Comparison of ENCODE assay signal across 11 mouse cellular contexts in genomic region chr7:64349147-64349861, GRCm38 (mm10). TPM values are rescaled to one million over a fixed set of nuclear protein-coding genes. Genes with fewer than 3 reads are reported as not detected.
DNase-seq lines count a peak whose midpoint lies in the region; ATAC-seq and TF ChIP-seq lines count a peak whose summit lies in the region.
"Had no signal": no experiment of that assay in that cellular context is flagged by ENCODE, and none has a peak within 500 bp of the region (broad histone marks: within the 10 kb centered on the region; RNA-seq: fewer than 3 reads in every experiment).

No protein-coding gene starts in this region.

- H3K27ac ChIP-seq in kidney, adult 2 months (ENCODE audit: insufficient read depth, low read depth, low read length) = peak overlapping the region; percentile 66
- H3K27ac ChIP-seq in olfactory bulb, adult 2 months (ENCODE audit: insufficient read depth, low read depth, low read length) = peak overlapping the region; percentile 29; the same call in 1 of the 2 replicates
- H3K27ac ChIP-seq: macrophage had no signal

- no peaks in the 10 kb centered on the region; the same call in 1 of the 2 replicates for H3K36me3 ChIP-seq in kidney, adult 2 months (ENCODE audit: control insufficient read depth, insufficient read depth, low read length)

- TF ChIP-seq POLR2A in kidney, adult 2 months (IDR thresholded peaks at IDR 0.05; ENCODE audit: low read depth, low read length) = no peak
- TF ChIP-seq POLR2A in olfactory bulb, adult 2 months (IDR thresholded peaks at IDR 0.05; ENCODE audit: insufficient read depth, low read depth, low read length) = no peak

- peak; percentile 44 for ATAC-seq in Patski
- peak; percentile 70 for ATAC-seq in frontal cortex, adult (ENCODE audit: low TSS enrichment)

- 77% methylated on average over 15 of the region's 15 CpGs for WGBS in kidney, adult 2 months
- 57% methylated on average over 15 of the region's 15 CpGs for WGBS in olfactory bulb, adult 2 months

- POLR2A ChIA-PET in Patski (lab: Charles Lee) = interaction anchor here (0.6 kb wide), 1 partner anchor 443 kb away, joined by 6 read pairs; no protein-coding TSS in a partner anchor

- H3K4me3 ChIP-seq in kidney, adult 2 months (ENCODE audit: insufficient read depth, low read depth, low read length) = no peak overlapping the region
- no peak overlapping the region for H3K4me3 ChIP-seq in olfactory bulb, adult 2 months (ENCODE audit: insufficient read depth, low read depth, low read length)

- peaks cover 5% of the 10 kb centered on the region; the same call in 1 of the 2 replicates for H3K4me1 ChIP-seq in kidney, adult 2 months (ENCODE audit: control insufficient read depth, insufficient read depth, low read length)
- peaks cover 30% of the 10 kb centered on the region for H3K4me1 ChIP-seq in olfactory bulb, adult 2 months (ENCODE audit: control insufficient read depth, insufficient read depth, low read length)

- CTCF ChIA-PET in Patski (lab: Charles Lee) = interaction anchor here (0.9 kb wide), 1 partner anchor 13 kb away, joined by 3 read pairs; no protein-coding TSS in a partner anchor

- peak; percentile 21 for DNase-seq in kidney, adult 2 months
- no peak for DNase-seq in kidney, adult 9 months
- DNase-seq in Patski (ENCODE audit: low read depth, low spot score) = no peak
- no peak for DNase-seq in gastrocnemius, postnatal 10 days
- DNase-seq in thymus, postnatal 14 days = no peak
- no peak for DNase-seq in c-Kit-positive CD71-positive TER-119-positive erythroid progenitor cells, embryonic 14.5 days (ENCODE audit: low spot score)
- DNase-seq: heart, postnatal 10 days; thymus, postnatal 25 days had no signal

- no peaks in the 10 kb centered on the region for H3K27me3 ChIP-seq in kidney, adult 2 months (replicated peaks; ENCODE audit: control insufficient read depth, insufficient read depth, low read length)
- no peaks in the 10 kb centered on the region for H3K27me3 ChIP-seq in Patski

- TF ChIP-seq CTCF in kidney, adult 2 months (conservative IDR thresholded peaks at IDR 0.05; ENCODE audit: insufficient read depth, insufficient read length, low read depth, low read length) = no peak
- no peak for TF ChIP-seq CTCF in Patski (IDR thresholded peaks at IDR 0.05)
- no peak for TF ChIP-seq CTCF in olfactory bulb, adult 2 months (IDR thresholded peaks at IDR 0.05; ENCODE audit: insufficient read depth, low read depth, low read length)

- in situ Hi-C loops in Patski (cut with MboI; ENCODE audit: low pct_unique_long_range_greater_than_20kb) = no loop called here

RNA-seq across cellular contexts. Expression of gene Fan1, which starts 24.6 kb away (rescaled TPM):
- 2.8 and 3.2 TPM in 2 replicates for polyA plus RNA-seq in kidney, adult 2 months (2012; rRNA removed)
- 5.2 TPM for polyA plus RNA-seq in Patski (2021)
- not detected in 2 replicates for polyA plus RNA-seq in olfactory bulb, adult 2 months (2012; ENCODE audit: insufficient read depth, insufficient read length, low replicate concordance, missing spikeins)
- 1 to 10 TPM; 7.1 to 7.5 TPM for total RNA-seq in gastrocnemius, postnatal 10 days (2021)

RNA-seq across cellular contexts. Expression of gene Mphosph10, which starts 42.8 kb away (rescaled TPM):
- polyA plus RNA-seq in kidney, adult 2 months (2012; rRNA removed) = 0.95 and 1.5 TPM in 2 replicates
- 37.3 TPM for polyA plus RNA-seq in Patski (2021)
- polyA plus RNA-seq in olfactory bulb, adult 2 months (2012; ENCODE audit: insufficient read depth, insufficient read length, low replicate concordance, missing spikeins) = not detected in 2 replicates
- 10 to 100 TPM; 15.4 to 17.1 TPM for total RNA-seq in gastrocnemius, postnatal 10 days (2021)

RNA-seq across cellular contexts. Expression of gene Mcee, which starts 43.1 kb away (rescaled TPM):
- 77.6 and 106 TPM in 2 replicates for polyA plus RNA-seq in kidney, adult 2 months (2012; rRNA removed)
- 65.9 TPM for polyA plus RNA-seq in Patski (2021)
- polyA plus RNA-seq in olfactory bulb, adult 2 months (2012; ENCODE audit: insufficient read depth, insufficient read length, low replicate concordance, missing spikeins) = not detected in 2 replicates
- total RNA-seq in gastrocnemius, postnatal 10 days (2021) = 10 to 100 TPM; 62.1 to 68.9 TPM

Comparison
In these comparisons a context has a peak if more than half of its experiments do, and no peak if none do; other contexts are left out.
1. RNA of gene Mphosph10, which starts 42.8 kb away (polyA plus RNA-seq): not detected in olfactory bulb, adult 2 months and 37.3 TPM in Patski (single experiment); 0.95 to 1.5 TPM in kidney, adult 2 months; every median in the first group is over 10 times any median in the second.
2. RNA of gene Mcee, which starts 43.1 kb away (polyA plus RNA-seq): 77.6 to 106 TPM in kidney, adult 2 months and 65.9 TPM in Patski (single experiment); not detected in olfactory bulb, adult 2 months; every median in the first group is over 10 times any median in the second.